Comparison of ENCODE assay signal across 9 mouse cellular contexts in the genomic region with DNA sequence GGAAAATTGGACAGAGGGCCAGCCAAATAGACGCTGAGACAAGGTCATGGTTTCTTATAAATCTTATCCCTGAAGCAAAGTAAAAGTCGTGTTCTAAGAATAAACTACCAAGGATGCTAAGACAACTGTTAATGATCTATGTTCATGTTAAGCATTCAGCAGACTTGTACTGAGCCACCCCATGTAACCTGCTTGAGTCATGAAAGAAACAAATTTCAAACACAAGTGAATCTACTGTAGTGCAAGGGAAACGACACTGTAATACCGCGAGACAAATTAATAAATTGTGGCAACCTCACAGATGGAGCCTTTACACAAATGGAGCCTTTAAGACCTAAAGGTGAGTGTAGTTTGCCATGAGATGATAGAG. TPM values are rescaled to one million over a fixed set of nuclear protein-coding genes. Genes with fewer than 3 reads are reported as not detected.
DNase-seq lines count a peak whose midpoint lies in the region; ATAC-seq lines count a peak whose summit lies in the region.
"Had no signal": no experiment of that assay in that cellular context is flagged by ENCODE, and none has a peak within 500 bp of the region (broad histone marks: within the 10 kb centered on the region; RNA-seq: fewer than 3 reads in every experiment).

No protein-coding gene starts in this region.

- H3K4me1 ChIP-seq in kidney, embryonic 15.5 days: peaks cover 5% of the 10 kb centered on the region
- no peaks in the 10 kb centered on the region for H3K4me1 ChIP-seq in forebrain, embryonic 11.5 days (replicated peaks; ENCODE audit: control insufficient read depth, insufficient read depth, low read length)
- peaks cover 5% of the 10 kb centered on the region; the same call in 1 of the 2 replicates for H3K4me1 ChIP-seq in intestine, embryonic 14.5 days (replicated peaks; ENCODE audit: control insufficient read depth, insufficient read depth, low read length)
- H3K4me1 ChIP-seq in midbrain, embryonic 16.5 days (ENCODE audit: control insufficient read depth, insufficient read depth, low read length): peaks cover 14% of the 10 kb centered on the region

- WGBS in kidney, embryonic 15.5 days: 29% methylated on average over 5 of the region's 5 CpGs
- 29% methylated on average over 5 of the region's 5 CpGs for WGBS in forebrain, embryonic 11.5 days
- 26% methylated on average over 5 of the region's 5 CpGs for WGBS in intestine, embryonic 14.5 days
- WGBS in midbrain, embryonic 16.5 days: 21% methylated on average over 5 of the region's 5 CpGs

- H3K9ac ChIP-seq in kidney, embryonic 15.5 days: no peak overlapping the region
- no peak overlapping the region for H3K9ac ChIP-seq in forebrain, embryonic 11.5 days (ENCODE audit: low read length)
- no peak overlapping the region for H3K9ac ChIP-seq in intestine, embryonic 14.5 days (ENCODE audit: low read length)
- H3K9ac ChIP-seq in midbrain, embryonic 16.5 days (ENCODE audit: low read depth, low read length): no peak overlapping the region

- DNase-seq in kidney, postnatal 10 days: no peak
- no peak for DNase-seq in forebrain, embryonic 11.5 days (ENCODE audit: low spot score)
- no peak for DNase-seq in intestine, embryonic 14.5 days (ENCODE audit: low spot score)
- no peak for DNase-seq in cerebellum, postnatal 10 days
- no peak for DNase-seq in ovary, postnatal 10 days (ENCODE audit: low spot score)
- DNase-seq in frontal cortex, adult 2 months (ENCODE audit: extremely low spot score in 1 of 2, low spot score in 1 of 2): no peak

- H3K4me3 ChIP-seq in kidney, embryonic 15.5 days (replicated peaks): peak overlapping the region; percentile 85
- no peak overlapping the region; the same call in 1 of the 2 replicates for H3K4me3 ChIP-seq in forebrain, embryonic 11.5 days (ENCODE audit: low read depth, low read length)
- peak overlapping the region; percentile 69 for H3K4me3 ChIP-seq in intestine, embryonic 14.5 days (ENCODE audit: low read depth, low read length)
- H3K4me3 ChIP-seq in midbrain, embryonic 16.5 days (ENCODE audit: low read depth, low read length): peak overlapping the region; percentile 81

- H3K9me3 ChIP-seq in kidney, embryonic 15.5 days (replicated peaks): no peaks in the 10 kb centered on the region
- peaks cover 3% of the 10 kb centered on the region; the same call in 1 of the 2 replicates for H3K9me3 ChIP-seq in forebrain, embryonic 11.5 days (ENCODE audit: control insufficient read depth, low read length)
- H3K9me3 ChIP-seq in intestine, embryonic 14.5 days (ENCODE audit: control insufficient read depth, low read length): no peaks in the 10 kb centered on the region
- H3K9me3 ChIP-seq in midbrain, embryonic 16.5 days (replicated peaks; ENCODE audit: control insufficient read depth, low read length, poor library complexity, severe bottlenecking): no peaks in the 10 kb centered on the region

- ATAC-seq in kidney, embryonic 15.5 days (replicated peaks; ENCODE audit: low FRiP score): peak; percentile 66
- peak; percentile 8; the same call in 1 of the 2 replicates for ATAC-seq in forebrain, embryonic 11.5 days (replicated peaks; ENCODE audit: low FRiP score)
- peak; percentile 15; the same call in 1 of the 2 replicates for ATAC-seq in intestine, embryonic 14.5 days (replicated peaks; ENCODE audit: low FRiP score, low TSS enrichment, low read depth)
- ATAC-seq in midbrain, embryonic 16.5 days: peak; percentile 51; the same call in 1 of the 2 replicates

- no peaks in the 10 kb centered on the region for H3K27me3 ChIP-seq in kidney, embryonic 15.5 days
- no peaks in the 10 kb centered on the region for H3K27me3 ChIP-seq in forebrain, embryonic 11.5 days (ENCODE audit: control insufficient read depth, insufficient read depth, low read length)
- H3K27me3 ChIP-seq in intestine, embryonic 14.5 days (replicated peaks; ENCODE audit: control insufficient read depth, insufficient read depth, low read length): no peaks in the 10 kb centered on the region
- H3K27me3 ChIP-seq in midbrain, embryonic 16.5 days (ENCODE audit: control insufficient read depth, insufficient read depth, low read depth, low read length): no peaks in the 10 kb centered on the region

- no peaks in the 10 kb centered on the region for H3K36me3 ChIP-seq in kidney, embryonic 15.5 days
- no peaks in the 10 kb centered on the region for H3K36me3 ChIP-seq in forebrain, embryonic 11.5 days (ENCODE audit: control insufficient read depth, insufficient read depth, low read length)
- no peaks in the 10 kb centered on the region for H3K36me3 ChIP-seq in intestine, embryonic 14.5 days (ENCODE audit: control insufficient read depth, insufficient read depth, low read length)
- no peaks in the 10 kb centered on the region for H3K36me3 ChIP-seq in midbrain, embryonic 16.5 days (ENCODE audit: control insufficient read depth, insufficient read depth, low read length)

- H3K4me2 ChIP-seq in kidney, embryonic 15.5 days: peak overlapping the region; percentile 76
- no peak overlapping the region for H3K4me2 ChIP-seq in forebrain, embryonic 11.5 days (ENCODE audit: low read depth, low read length, severe bottlenecking)
- peak overlapping the region; percentile 69 for H3K4me2 ChIP-seq in intestine, embryonic 14.5 days (ENCODE audit: low read length)
- peak overlapping the region; percentile 70 for H3K4me2 ChIP-seq in midbrain, embryonic 16.5 days (ENCODE audit: low read length)

- no peak overlapping the region for H3K27ac ChIP-seq in kidney, embryonic 15.5 days
- H3K27ac ChIP-seq in forebrain, embryonic 11.5 days (ENCODE audit: low read depth, low read length): no peak overlapping the region
- H3K27ac ChIP-seq in intestine, embryonic 14.5 days (ENCODE audit: low read depth): no peak overlapping the region
- H3K27ac ChIP-seq in midbrain, embryonic 16.5 days (ENCODE audit: low read length): peak overlapping the region; percentile 77; the same call in 1 of the 2 replicates
- H3K27ac ChIP-seq: macrophage had no signal

RNA-seq across cellular contexts. Expression of a gene that starts 0.3 kb away (rescaled TPM):
- 62.2 and 63.8 TPM in 2 replicates for polyA plus RNA-seq in kidney, embryonic 15.5 days (2015; fragmentation: Nextera tagmentation; extraction: Ambion mirVana)
- 93.7 and 98.9 TPM in 2 replicates for polyA plus RNA-seq in forebrain, embryonic 11.5 days (2014; fragmentation: Nextera tagmentation; extraction: Ambion mirVana)
- 57.2 and 59.9 TPM in 2 replicates for polyA plus RNA-seq in intestine, embryonic 14.5 days (2014; fragmentation: Nextera tagmentation; extraction: Ambion mirVana)
- 170 and 191 TPM in 2 replicates for polyA plus RNA-seq in midbrain, embryonic 16.5 days (2015; fragmentation: Nextera tagmentation; extraction: Ambion mirVana)
- polyA plus RNA-seq in frontal cortex, adult 2 months (2012; rRNA removed): 154 and 189 TPM in 2 replicates

RNA-seq across cellular contexts. Expression of a gene that starts 48.0 kb away (rescaled TPM):
- 17.4 and 17.7 TPM in 2 replicates for polyA plus RNA-seq in kidney, embryonic 15.5 days (2015; fragmentation: Nextera tagmentation; extraction: Ambion mirVana)
- 8.6 and 9.9 TPM in 2 replicates for polyA plus RNA-seq in forebrain, embryonic 11.5 days (2014; fragmentation: Nextera tagmentation; extraction: Ambion mirVana)
- polyA plus RNA-seq in intestine, embryonic 14.5 days (2014; fragmentation: Nextera tagmentation; extraction: Ambion mirVana): 11.4 and 12.0 TPM in 2 replicates
- 15.4 and 15.5 TPM in 2 replicates for polyA plus RNA-seq in midbrain, embryonic 16.5 days (2015; fragmentation: Nextera tagmentation; extraction: Ambion mirVana)
- polyA plus RNA-seq in frontal cortex, adult 2 months (2012; rRNA removed): 7.9 and 8.0 TPM in 2 replicates

Comparison
In these comparisons a context has a peak if more than half of its experiments do, and no peak if none do; other contexts are left out.
1. ATAC-seq: peak in every context shown above with its lines; median percentile 66 in kidney, embryonic 15.5 days; 51 in midbrain, embryonic 16.5 days; 15 in intestine, embryonic 14.5 days; 8 in forebrain, embryonic 11.5 days.